Mouse (Mus musculus): ENCODE measurements around the gene 2310007B03Rik.

The 2310007B03Rik gene

DNA sequence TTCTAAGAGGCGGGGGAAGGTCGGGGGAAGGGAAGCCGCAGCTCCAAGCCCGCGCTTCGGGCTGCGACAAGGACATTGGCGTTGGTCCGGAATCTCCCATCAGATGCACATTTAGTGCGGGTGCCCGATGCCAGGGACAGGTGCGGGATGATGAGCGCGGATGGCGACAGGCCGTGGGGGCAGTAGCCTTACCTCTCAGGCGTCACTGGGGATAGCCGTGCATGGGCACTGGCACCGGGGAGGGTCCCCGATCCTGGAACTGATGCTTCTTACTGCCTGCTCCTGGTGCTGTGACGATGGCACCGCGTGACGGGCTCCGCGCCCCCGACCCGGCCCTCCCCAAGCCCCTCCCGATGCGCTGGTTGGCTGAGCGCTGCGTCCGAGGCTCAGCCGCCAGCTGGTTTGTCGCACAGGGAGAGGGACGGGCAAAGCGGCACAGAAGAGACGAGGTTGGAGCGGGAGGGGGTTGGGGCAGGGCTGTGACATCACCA, 59.1 kb downstream of the 2310007B03Rik start, which contains the start of gene Kif1a:
Kif1a (minus strand) TSS at position 381 of the 491 bp plus-strand sequence.
- DNase-seq (ENCODE audit: low read depth, low spot score): peak; percentile 39
